Mouse (Mus musculus) C2C12 (cell line): ENCODE measurements around the gene Gmpr.

ENCODE experiments used
- CEBPB ChIP-seq: IDR thresholded peaks from one replicate; pipeline ENCODE4 v1.6.1; 2011; ENCODE audit warnings: low read depth, mild to moderate bottlenecking, control low read depth, moderate library complexity
- CTCF ChIP-seq: IDR thresholded peaks from one replicate; pipeline ENCODE4 v1.5.1; 2011; ENCODE audit not compliant: control insufficient read depth, insufficient read depth, insufficient read length
- FOSL1 ChIP-seq: IDR thresholded peaks from one replicate; pipeline ENCODE4 v1.8.0; 2011; ENCODE audit warnings: mild to moderate bottlenecking, low read length; ENCODE audit not compliant: poor library complexity, insufficient read depth, severe bottlenecking
- MAX ChIP-seq: IDR thresholded peaks from one replicate; pipeline ENCODE4 v1.6.1; 2011; ENCODE audit warnings: mild to moderate bottlenecking, control low read depth
- MYOD1 ChIP-seq: IDR thresholded peaks from one replicate; pipeline ENCODE4 v1.6.1; 2011; ENCODE audit warnings: low read depth; ENCODE audit not compliant: control insufficient read depth, insufficient read length
- MYOG ChIP-seq: IDR thresholded peaks from one replicate; pipeline ENCODE4 v1.6.1; 2011; ENCODE audit not compliant: control insufficient read depth, insufficient read length; ENCODE audit errors: extremely low read depth
- USF1 ChIP-seq: IDR thresholded peaks from one replicate; pipeline ENCODE4 v1.6.1; 2011; ENCODE audit warnings: low read depth, mild to moderate bottlenecking, control low read depth, moderate library complexity

DNA sequence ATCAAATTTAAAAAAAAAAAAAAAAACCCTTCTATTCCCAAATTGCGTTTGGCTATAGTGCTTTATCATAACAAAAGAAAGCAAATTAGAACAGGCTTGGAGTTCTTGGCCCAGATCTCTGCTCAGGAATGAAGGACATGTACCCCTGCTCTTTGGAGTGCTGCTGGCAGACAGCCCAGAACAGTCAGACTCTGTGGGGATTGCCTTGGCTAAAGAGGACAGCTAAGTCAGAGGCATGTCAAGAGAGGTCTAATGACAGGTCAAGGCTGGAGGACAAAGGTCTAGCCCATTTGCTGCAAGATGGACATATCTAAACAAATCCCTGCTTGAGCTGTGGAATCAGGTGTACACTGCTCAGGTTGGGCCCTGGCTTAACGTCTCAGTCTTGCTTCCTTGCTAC, 20.6 kb upstream of the Gmpr start:
- TF ChIP-seq MAX (no peak), CTCF (no peak), USF1 (no peak), MYOG (no peak), CEBPB (no peak), MYOD1 (no peak), FOSL1 (no peak)
